Comparison of ENCODE assay signal across 16 mouse cellular contexts in genomic region chr16:57488661-57489060, GRCm38 (mm10).
"Had no signal": no experiment of that assay in that cellular context is flagged by ENCODE, and none has a peak within 500 bp of the region (broad histone marks: within the 10 kb centered on the region; RNA-seq: fewer than 3 reads in every experiment).

No protein-coding gene starts in this region.

- H3K4me2 ChIP-seq: neural tube, embryonic 13.5 days; neural tube, embryonic 15.5 days; stomach, embryonic 15.5 days had no signal

- H3K27me3 ChIP-seq: neural tube, embryonic 13.5 days; neural tube, embryonic 15.5 days; stomach, embryonic 15.5 days had no signal

- H3K27ac ChIP-seq: neural tube, embryonic 13.5 days; neural tube, embryonic 15.5 days; stomach, embryonic 15.5 days; stomach, postnatal 0 days had no signal

- H3K9ac ChIP-seq: neural tube, embryonic 13.5 days; neural tube, embryonic 15.5 days; stomach, embryonic 15.5 days had no signal

- H3K9me3 ChIP-seq: neural tube, embryonic 13.5 days; neural tube, embryonic 15.5 days; stomach, embryonic 15.5 days had no signal

- H3K36me3 ChIP-seq: neural tube, embryonic 13.5 days; neural tube, embryonic 15.5 days; stomach, embryonic 15.5 days had no signal

- DNase-seq: retina, postnatal 1 day; right cerebral cortex, adult 18-20 months; right cerebral cortex, postnatal 14 days; right cerebral cortex, postnatal 25 days; right cerebral cortex, postnatal 4 days; spleen, adult 18-20 months; thymus, adult 18-20 months; thymus, adult 2 months; thymus, postnatal 14 days; thymus, postnatal 25 days; thymus, postnatal 36 days; thymus, postnatal 4 days had no signal

- H3K4me3 ChIP-seq: neural tube, embryonic 13.5 days; neural tube, embryonic 15.5 days; stomach, embryonic 15.5 days had no signal
